Mouse (Mus musculus): ENCODE results near the gene Cdkal1.

DNA sequence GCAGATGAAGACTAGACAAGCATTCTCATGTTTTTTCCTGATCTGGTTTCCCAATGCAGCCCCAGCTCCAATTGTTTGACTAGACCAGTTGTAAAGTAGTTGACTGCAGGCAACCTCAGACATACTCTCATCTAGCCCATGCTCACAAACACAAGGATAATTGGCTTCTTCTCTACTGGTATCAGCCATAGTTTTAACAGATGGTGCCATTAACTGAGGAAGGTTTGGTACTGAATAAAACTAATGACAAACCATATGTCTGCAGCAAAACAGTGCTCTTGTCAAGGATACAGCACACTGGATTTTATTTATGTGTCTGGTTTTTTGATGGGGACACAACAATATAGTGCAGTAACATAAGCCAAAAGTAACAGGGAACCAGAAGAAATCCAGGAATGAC, 52.8 kb downstream of the Cdkal1 start:
- TF ChIP-seq FLI1 (IDR thresholded peaks at IDR 0.05; ENCODE audit: low read length) = no peak
- TF ChIP-seq GATA1 (IDR thresholded peaks at IDR 0.05; ENCODE audit: borderline replicate concordance, low read length) = no peak

Data from megakaryocyte, embryonic 14.5 days (primary cell).